25 mouse cellular contexts compared by ENCODE assay signal in the genomic region with DNA sequence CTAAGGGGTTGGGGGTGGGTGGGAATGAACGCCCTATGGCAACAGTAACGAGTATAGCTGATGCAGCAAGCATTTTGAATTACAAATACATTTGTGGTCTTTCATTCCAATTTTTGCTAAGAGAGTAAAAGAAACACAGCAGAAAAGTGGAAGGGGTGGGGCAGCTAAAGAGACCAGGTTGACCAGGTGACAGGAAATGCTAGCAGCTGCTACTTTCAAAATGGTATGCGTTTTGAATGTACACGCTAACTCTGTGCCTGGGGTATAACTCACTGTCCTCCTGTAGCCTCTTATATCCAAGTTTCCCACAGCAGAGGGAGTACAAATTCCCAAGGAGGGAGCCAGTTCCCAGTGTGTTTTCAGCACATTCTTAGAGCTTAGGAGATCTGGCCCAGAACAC. TPM values are rescaled to one million over a fixed set of nuclear protein-coding genes. Genes with fewer than 3 reads are reported as not detected.
DNase-seq lines count a peak whose midpoint lies in the region; ATAC-seq and TF ChIP-seq lines count a peak whose summit lies in the region.
"Had no signal": no experiment of that assay in that cellular context is flagged by ENCODE, and none has a peak within 500 bp of the region (broad histone marks: within the 10 kb centered on the region; RNA-seq: fewer than 3 reads in every experiment).

No protein-coding gene starts in this region.

- no peak overlapping the region for H3K4me3 ChIP-seq in midbrain, embryonic 11.5 days (ENCODE audit: low read depth, low read length)
- H3K4me3 ChIP-seq in midbrain, postnatal 0 days (ENCODE audit: low read depth, low read length), result no peak overlapping the region
- no peak overlapping the region for H3K4me3 ChIP-seq in limb, embryonic 10.5 days
- H3K4me3 ChIP-seq: forebrain, embryonic 13.5 days; heart, embryonic 10.5 days; left cerebral cortex, adult 2 months; limb, embryonic 15.5 days; liver, embryonic 15.5 days; lung, embryonic 15.5 days; neural tube, embryonic 15.5 days had no signal

- H3K9me3 ChIP-seq in midbrain, embryonic 11.5 days (ENCODE audit: control insufficient read depth, low read length), result no peaks in the 10 kb centered on the region
- no peaks in the 10 kb centered on the region for H3K9me3 ChIP-seq in midbrain, postnatal 0 days (ENCODE audit: low read length)
- no peaks in the 10 kb centered on the region for H3K9me3 ChIP-seq in limb, embryonic 10.5 days (replicated peaks)
- H3K9me3 ChIP-seq: forebrain, embryonic 13.5 days; heart, embryonic 10.5 days; limb, embryonic 15.5 days; liver, embryonic 15.5 days; lung, embryonic 15.5 days; neural tube, embryonic 15.5 days had no signal

- no peak overlapping the region for H3K4me2 ChIP-seq in midbrain, embryonic 11.5 days
- H3K4me2 ChIP-seq in midbrain, postnatal 0 days (ENCODE audit: low read depth, low read length, poor library complexity, severe bottlenecking), result no peak overlapping the region
- H3K4me2 ChIP-seq: forebrain, embryonic 13.5 days; hindbrain, embryonic 14.5 days; limb, embryonic 15.5 days; liver, embryonic 15.5 days; lung, embryonic 15.5 days; neural tube, embryonic 15.5 days had no signal

- H3K36me3 ChIP-seq in midbrain, embryonic 11.5 days (ENCODE audit: control insufficient read depth, insufficient read depth, low read length), result no peaks in the 10 kb centered on the region
- H3K36me3 ChIP-seq in midbrain, postnatal 0 days (ENCODE audit: insufficient read depth, low read length), result no peaks in the 10 kb centered on the region
- H3K36me3 ChIP-seq in limb, embryonic 10.5 days, result no peaks in the 10 kb centered on the region
- H3K36me3 ChIP-seq: heart, embryonic 10.5 days; liver, embryonic 15.5 days; lung, embryonic 15.5 days; neural tube, embryonic 15.5 days had no signal

- TF ChIP-seq CTCF in midbrain, postnatal 0 days (IDR thresholded peaks at IDR 0.05), result no peak

- peak; percentile 51 for DNase-seq in midbrain, embryonic 11.5 days (ENCODE audit: low spot score, missing footprints)
- no peak for DNase-seq in midbrain, postnatal 0 days (ENCODE audit: low spot score)
- DNase-seq in B cell, adult 2 months, result peak; percentile 31 to 41
- DNase-seq in T-cell, adult 2 months (ENCODE audit: low spot score), result peak; percentile 9
- DNase-seq in thymus, postnatal 14 days, result peak; percentile 29
- DNase-seq in limb, embryonic 10.5 days (ENCODE audit: low spot score), result no peak
- no peak for DNase-seq in embryo, embryonic 10 days (ENCODE audit: low spot score)
- DNase-seq: adrenal gland, adult 2 months; cerebellum, adult 18-20 months; cerebellum, postnatal 14 days; embryo, embryonic 11 days; heart, postnatal 4 days; kidney, adult 2 months; right cerebral cortex, postnatal 25 days had no signal

- WGBS in midbrain, embryonic 11.5 days, result 90% methylated on average over 4 of the region's 4 CpGs
- WGBS in midbrain, postnatal 0 days, result 87% methylated on average over 4 of the region's 4 CpGs
- WGBS in limb, embryonic 10.5 days, result 93% methylated on average over 4 of the region's 4 CpGs

- no peak overlapping the region for H3K9ac ChIP-seq in midbrain, embryonic 11.5 days (ENCODE audit: low read length)
- H3K9ac ChIP-seq in midbrain, postnatal 0 days (replicated peaks; ENCODE audit: low read length, poor library complexity, severe bottlenecking), result no peak overlapping the region
- H3K9ac ChIP-seq: forebrain, embryonic 13.5 days; hindbrain, embryonic 14.5 days; limb, embryonic 15.5 days; liver, embryonic 15.5 days; lung, embryonic 15.5 days; neural tube, embryonic 15.5 days had no signal

- no peak for ATAC-seq in midbrain, embryonic 11.5 days (ENCODE audit: low FRiP score)
- ATAC-seq in midbrain, postnatal 0 days (ENCODE audit: low FRiP score), result no peak
- ATAC-seq: forebrain, embryonic 13.5 days; midbrain, embryonic 16.5 days had no signal

- peaks cover 5% of the 10 kb centered on the region; the same call in 1 of the 2 replicates for H3K4me1 ChIP-seq in midbrain, embryonic 11.5 days (ENCODE audit: control insufficient read depth, insufficient read depth, low read length)
- H3K4me1 ChIP-seq in midbrain, postnatal 0 days (ENCODE audit: insufficient read depth, low read length), result no peaks in the 10 kb centered on the region
- peaks cover 17% of the 10 kb centered on the region for H3K4me1 ChIP-seq in limb, embryonic 10.5 days

- H3K27ac ChIP-seq in midbrain, embryonic 11.5 days (ENCODE audit: low read depth, low read length), result no peak overlapping the region
- no peak overlapping the region for H3K27ac ChIP-seq in midbrain, postnatal 0 days (ENCODE audit: low read depth, low read length)
- no peak overlapping the region for H3K27ac ChIP-seq in limb, embryonic 10.5 days
- H3K27ac ChIP-seq: forebrain, embryonic 13.5 days; heart, embryonic 10.5 days; hindbrain, embryonic 14.5 days; kidney, postnatal 0 days; left cerebral cortex, adult 2 months; limb, embryonic 15.5 days; liver, embryonic 15.5 days; lung, embryonic 15.5 days; macrophage; neural tube, embryonic 15.5 days had no signal

- H3K27me3 ChIP-seq in midbrain, embryonic 11.5 days (ENCODE audit: control insufficient read depth, insufficient read depth, low read length), result no peaks in the 10 kb centered on the region
- no peaks in the 10 kb centered on the region for H3K27me3 ChIP-seq in midbrain, postnatal 0 days (ENCODE audit: insufficient read depth, low read length)
- H3K27me3 ChIP-seq in limb, embryonic 10.5 days (ENCODE audit: low read depth, poor library complexity, severe bottlenecking), result no peaks in the 10 kb centered on the region
- H3K27me3 ChIP-seq: limb, embryonic 15.5 days; liver, embryonic 15.5 days; lung, embryonic 15.5 days; neural tube, embryonic 15.5 days had no signal

RNA-seq across cellular contexts. Expression of a gene that starts 2.8 kb away (rescaled TPM):
- polyA plus RNA-seq in midbrain, embryonic 11.5 days (2014; fragmentation: Nextera tagmentation; extraction: Ambion mirVana), result 2.1 and 3.0 TPM in 2 replicates
- total RNA-seq in midbrain, postnatal 0 days (2014; rRNA removed), result 5.0 and 6.4 TPM in 2 replicates
- 3.0 and 3.3 TPM in 2 replicates for polyA plus RNA-seq in midbrain, postnatal 0 days (2015; fragmentation: Nextera tagmentation; extraction: Ambion mirVana)
- polyA plus RNA-seq in limb, embryonic 10.5 days (2016; fragmentation: Nextera tagmentation; extraction: Ambion mirVana), result 2.0 and 3.7 TPM in 2 replicates

RNA-seq across cellular contexts. Expression of a gene that starts 32.5 kb away (rescaled TPM):
- 28.8 and 38.0 TPM in 2 replicates for polyA plus RNA-seq in midbrain, embryonic 11.5 days (2014; fragmentation: Nextera tagmentation; extraction: Ambion mirVana)
- total RNA-seq in midbrain, postnatal 0 days (2014; rRNA removed), result 0.71 and 3.0 TPM in 2 replicates
- 13.9 and 18.8 TPM in 2 replicates for polyA plus RNA-seq in midbrain, postnatal 0 days (2015; fragmentation: Nextera tagmentation; extraction: Ambion mirVana)
- polyA plus RNA-seq in limb, embryonic 10.5 days (2016; fragmentation: Nextera tagmentation; extraction: Ambion mirVana), result 15.6 and 21.5 TPM in 2 replicates

RNA-seq across cellular contexts. Expression of a gene that starts 32.8 kb away (rescaled TPM):
- 48.9 and 52.3 TPM in 2 replicates for polyA plus RNA-seq in midbrain, embryonic 11.5 days (2014; fragmentation: Nextera tagmentation; extraction: Ambion mirVana)
- total RNA-seq in midbrain, postnatal 0 days (2014; rRNA removed), result 24.4 and 25.3 TPM in 2 replicates
- 25.9 and 29.9 TPM in 2 replicates for polyA plus RNA-seq in midbrain, postnatal 0 days (2015; fragmentation: Nextera tagmentation; extraction: Ambion mirVana)
- polyA plus RNA-seq in limb, embryonic 10.5 days (2016; fragmentation: Nextera tagmentation; extraction: Ambion mirVana), result 46.7 and 54.3 TPM in 2 replicates

RNA-seq across cellular contexts. Expression of a gene that starts 42.4 kb away (rescaled TPM):
- 280 and 289 TPM in 2 replicates for polyA plus RNA-seq in midbrain, embryonic 11.5 days (2014; fragmentation: Nextera tagmentation; extraction: Ambion mirVana)
- 129 and 174 TPM in 2 replicates for total RNA-seq in midbrain, postnatal 0 days (2014; rRNA removed)
- 399 and 439 TPM in 2 replicates for polyA plus RNA-seq in midbrain, postnatal 0 days (2015; fragmentation: Nextera tagmentation; extraction: Ambion mirVana)
- polyA plus RNA-seq in limb, embryonic 10.5 days (2016; fragmentation: Nextera tagmentation; extraction: Ambion mirVana), result 321 and 322 TPM in 2 replicates

Comparison
In these comparisons a context has a peak if more than half of its experiments do, and no peak if none do; other contexts are left out.
1. DNase-seq: peak in midbrain, embryonic 11.5 days (single experiment), B cell, adult 2 months (2 of 2), T-cell, adult 2 months (single experiment) and thymus, postnatal 14 days (single experiment); none in midbrain, postnatal 0 days (single experiment), limb, embryonic 10.5 days (single experiment) and embryo, embryonic 10 days (single experiment).